In the genomic region with DNA sequence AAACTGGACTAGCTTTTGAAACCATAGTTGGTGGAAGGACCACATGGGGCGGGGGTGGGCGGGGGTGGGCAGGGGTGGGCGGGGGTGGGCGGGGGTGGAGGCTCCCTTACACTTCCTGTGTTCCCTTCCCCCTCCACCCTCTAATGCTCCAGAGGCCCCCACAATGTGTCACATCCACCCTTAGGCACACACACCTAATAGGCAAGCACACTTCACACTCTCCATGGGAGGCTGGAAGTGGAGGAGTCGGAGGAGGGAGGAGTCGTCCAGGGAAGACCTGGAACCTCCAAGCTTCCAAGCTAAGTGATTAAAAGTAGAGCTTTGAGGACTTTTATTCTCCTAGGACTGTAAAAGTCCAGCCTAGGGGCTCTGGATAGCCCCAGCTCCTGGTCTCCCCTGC, we compare ENCODE assay signal across 22 mouse cellular contexts. TPM values are rescaled to one million over a fixed set of nuclear protein-coding genes. Genes with fewer than 3 reads are reported as not detected.
DNase-seq lines count a peak whose midpoint lies in the region; ATAC-seq lines count a peak whose summit lies in the region.
"Had no signal": no experiment of that assay in that cellular context is flagged by ENCODE, and none has a peak within 500 bp of the region (broad histone marks: within the 10 kb centered on the region; RNA-seq: fewer than 3 reads in every experiment).

No protein-coding gene starts in this region.

- H3K9me3 ChIP-seq in forebrain, embryonic 13.5 days (replicated peaks), result no peaks in the 10 kb centered on the region
- H3K9me3 ChIP-seq in forebrain, embryonic 16.5 days (ENCODE audit: control insufficient read depth, low read length), result no peaks in the 10 kb centered on the region
- H3K9me3 ChIP-seq in midbrain, embryonic 10.5 days (replicated peaks), result no peaks in the 10 kb centered on the region
- H3K9me3 ChIP-seq in midbrain, embryonic 14.5 days (ENCODE audit: control insufficient read depth, low read length), result no peaks in the 10 kb centered on the region
- H3K9me3 ChIP-seq in embryonic facial prominence, embryonic 12.5 days, result no peaks in the 10 kb centered on the region
- H3K9me3 ChIP-seq in neural tube, embryonic 13.5 days, result no peaks in the 10 kb centered on the region
- H3K9me3 ChIP-seq: heart, embryonic 12.5 days had no signal

- no peaks in the 10 kb centered on the region for H3K27me3 ChIP-seq in forebrain, embryonic 13.5 days
- no peaks in the 10 kb centered on the region for H3K27me3 ChIP-seq in forebrain, embryonic 16.5 days (replicated peaks; ENCODE audit: control insufficient read depth, insufficient read depth, low read length)
- no peaks in the 10 kb centered on the region for H3K27me3 ChIP-seq in midbrain, embryonic 10.5 days (ENCODE audit: low read depth, poor library complexity, severe bottlenecking)
- H3K27me3 ChIP-seq in midbrain, embryonic 14.5 days (ENCODE audit: control insufficient read depth, insufficient read depth, low read length), result no peaks in the 10 kb centered on the region
- H3K27me3 ChIP-seq in embryonic facial prominence, embryonic 12.5 days, result no peaks in the 10 kb centered on the region
- H3K27me3 ChIP-seq in neural tube, embryonic 13.5 days, result no peaks in the 10 kb centered on the region

- H3K27ac ChIP-seq in forebrain, embryonic 13.5 days, result peak overlapping the region; percentile 46; the same call in 1 of the 2 replicates
- H3K27ac ChIP-seq in forebrain, embryonic 16.5 days (ENCODE audit: low read length), result no peak overlapping the region
- peak overlapping the region; percentile 86 for H3K27ac ChIP-seq in midbrain, embryonic 10.5 days (replicated peaks)
- H3K27ac ChIP-seq in midbrain, embryonic 14.5 days (replicated peaks; ENCODE audit: low read depth, low read length), result no peak overlapping the region; the same call in 1 of the 2 replicates
- H3K27ac ChIP-seq in embryonic facial prominence, embryonic 12.5 days, result 0 out of 2 replicates have a peak overlapping the region, but pooled peaks have one; percentile 41
- peak overlapping the region; percentile 64 for H3K27ac ChIP-seq in neural tube, embryonic 13.5 days (replicated peaks)

- no peak overlapping the region for H3K9ac ChIP-seq in forebrain, embryonic 13.5 days
- no peak overlapping the region for H3K9ac ChIP-seq in forebrain, embryonic 16.5 days (replicated peaks; ENCODE audit: low read depth, low read length)
- H3K9ac ChIP-seq in midbrain, embryonic 14.5 days (replicated peaks; ENCODE audit: low read length), result no peak overlapping the region
- no peak overlapping the region for H3K9ac ChIP-seq in embryonic facial prominence, embryonic 12.5 days
- H3K9ac ChIP-seq in neural tube, embryonic 13.5 days, result no peak overlapping the region
- H3K9ac ChIP-seq: heart, embryonic 12.5 days; liver, postnatal 0 days had no signal

- H3K4me2 ChIP-seq in forebrain, embryonic 13.5 days, result no peak overlapping the region
- H3K4me2 ChIP-seq in forebrain, embryonic 16.5 days (ENCODE audit: low read length), result no peak overlapping the region
- H3K4me2 ChIP-seq in midbrain, embryonic 14.5 days (ENCODE audit: low read length), result no peak overlapping the region
- no peak overlapping the region for H3K4me2 ChIP-seq in embryonic facial prominence, embryonic 12.5 days (replicated peaks)
- H3K4me2 ChIP-seq in neural tube, embryonic 13.5 days, result no peak overlapping the region
- H3K4me2 ChIP-seq: heart, embryonic 12.5 days had no signal

- H3K36me3 ChIP-seq in forebrain, embryonic 13.5 days (ENCODE audit: poor library complexity, severe bottlenecking), result peaks cover 16% of the 10 kb centered on the region; the same call in 1 of the 2 replicates
- H3K36me3 ChIP-seq in forebrain, embryonic 16.5 days (ENCODE audit: control insufficient read depth, insufficient read depth), result no peaks in the 10 kb centered on the region
- peaks cover 84% of the 10 kb centered on the region for H3K36me3 ChIP-seq in midbrain, embryonic 10.5 days
- H3K36me3 ChIP-seq in midbrain, embryonic 14.5 days (ENCODE audit: control insufficient read depth, insufficient read depth, low read length), result 0 out of 2 replicates have a peak, but pooled peaks cover 8% of the 10 kb centered on the region
- H3K36me3 ChIP-seq in embryonic facial prominence, embryonic 12.5 days, result no peaks in the 10 kb centered on the region
- no peaks in the 10 kb centered on the region for H3K36me3 ChIP-seq in neural tube, embryonic 13.5 days
- H3K36me3 ChIP-seq: heart, embryonic 12.5 days had no signal

- H3K4me1 ChIP-seq in forebrain, embryonic 13.5 days, result peaks cover 30% of the 10 kb centered on the region
- H3K4me1 ChIP-seq in forebrain, embryonic 16.5 days (replicated peaks; ENCODE audit: control insufficient read depth, insufficient read depth, low read length), result peaks cover 4% of the 10 kb centered on the region; the same call in 1 of the 2 replicates
- peaks cover 83% of the 10 kb centered on the region for H3K4me1 ChIP-seq in midbrain, embryonic 10.5 days
- peaks cover 9% of the 10 kb centered on the region; the same call in 1 of the 2 replicates for H3K4me1 ChIP-seq in midbrain, embryonic 14.5 days (ENCODE audit: control insufficient read depth, insufficient read depth, low read length)
- peaks cover 32% of the 10 kb centered on the region for H3K4me1 ChIP-seq in embryonic facial prominence, embryonic 12.5 days
- peaks cover 64% of the 10 kb centered on the region for H3K4me1 ChIP-seq in neural tube, embryonic 13.5 days (replicated peaks)
- H3K4me1 ChIP-seq: heart, embryonic 12.5 days; megakaryocyte, embryonic 14.5 days had no signal

- DNase-seq in midbrain, embryonic 10.5 days (ENCODE audit: low spot score), result no peak
- no peak for DNase-seq in midbrain, embryonic 14.5 days
- no peak for DNase-seq in kidney, postnatal 10 days
- DNase-seq: adrenal gland, postnatal 36 days; B cell, adult 2 months; cerebellum, adult 11-12 months; cerebellum, postnatal 25 days; heart, adult 11 months; heart, postnatal 14 days; kidney, adult 9 months; liver, postnatal 0 days; lung, postnatal 14 days had no signal

- no peak overlapping the region for H3K4me3 ChIP-seq in forebrain, embryonic 13.5 days
- no peak overlapping the region for H3K4me3 ChIP-seq in forebrain, embryonic 16.5 days (replicated peaks; ENCODE audit: low read length)
- peak overlapping the region; percentile 33; the same call in 1 of the 2 replicates for H3K4me3 ChIP-seq in midbrain, embryonic 10.5 days
- no peak overlapping the region for H3K4me3 ChIP-seq in midbrain, embryonic 14.5 days (replicated peaks; ENCODE audit: low read depth, low read length)
- H3K4me3 ChIP-seq in embryonic facial prominence, embryonic 12.5 days, result no peak overlapping the region
- H3K4me3 ChIP-seq in neural tube, embryonic 13.5 days, result no peak overlapping the region
- H3K4me3 ChIP-seq: heart, embryonic 12.5 days; megakaryocyte, embryonic 14.5 days; myocyte had no signal

- 66% methylated on average over 6 of the region's 6 CpGs for WGBS in forebrain, embryonic 13.5 days
- 59% methylated on average over 5 of the region's 6 CpGs for WGBS in forebrain, embryonic 16.5 days
- WGBS in midbrain, embryonic 10.5 days, result 58% methylated on average over 6 of the region's 6 CpGs
- WGBS in midbrain, embryonic 14.5 days, result 46% methylated on average over 6 of the region's 6 CpGs
- WGBS in embryonic facial prominence, embryonic 12.5 days, result 48% methylated on average over 6 of the region's 6 CpGs
- WGBS in neural tube, embryonic 13.5 days, result 24% methylated on average over 3 of the region's 6 CpGs

- ATAC-seq in forebrain, embryonic 13.5 days, result no peak
- no peak for ATAC-seq in forebrain, embryonic 16.5 days
- no peak for ATAC-seq in midbrain, embryonic 14.5 days (ENCODE audit: low FRiP score, low TSS enrichment)
- ATAC-seq in embryonic facial prominence, embryonic 12.5 days (ENCODE audit: insufficient number of reproducible peaks, insufficient read depth, low FRiP score, low TSS enrichment), result no peak
- ATAC-seq in neural tube, embryonic 13.5 days (ENCODE audit: low read depth), result no peak
- ATAC-seq: inflammation-experienced regulatory T-cells, adult 6 months; liver, postnatal 0 days had no signal

RNA-seq across cellular contexts. Expression of gene Parp16, which starts 26.6 kb away (rescaled TPM):
- 5.1 and 6.1 TPM in 2 replicates for polyA plus RNA-seq in forebrain, embryonic 13.5 days (2015; fragmentation: Nextera tagmentation; extraction: Ambion mirVana)
- polyA plus RNA-seq in forebrain, embryonic 16.5 days (2015; fragmentation: Nextera tagmentation; extraction: Ambion mirVana), result 5.4 and 6.6 TPM in 2 replicates
- 7.2 and 7.9 TPM in 2 replicates for polyA plus RNA-seq in midbrain, embryonic 10.5 days (2016; fragmentation: Nextera tagmentation; extraction: Ambion mirVana)
- 5.2 and 6.5 TPM in 2 replicates for polyA plus RNA-seq in midbrain, embryonic 14.5 days (2014; fragmentation: Nextera tagmentation; extraction: Ambion mirVana)
- polyA plus RNA-seq in embryonic facial prominence, embryonic 12.5 days (2016; fragmentation: Nextera tagmentation; extraction: Ambion mirVana), result 7.1 and 7.2 TPM in 2 replicates
- polyA plus RNA-seq in neural tube, embryonic 13.5 days (2015; fragmentation: Nextera tagmentation; extraction: Ambion mirVana), result 5.4 and 6.8 TPM in 2 replicates

RNA-seq across cellular contexts. Expression of gene Igdcc3, which starts 27.5 kb away (rescaled TPM):
- polyA plus RNA-seq in forebrain, embryonic 13.5 days (2015; fragmentation: Nextera tagmentation; extraction: Ambion mirVana), result 13.2 and 16.0 TPM in 2 replicates
- polyA plus RNA-seq in forebrain, embryonic 16.5 days (2015; fragmentation: Nextera tagmentation; extraction: Ambion mirVana), result 8.3 and 8.5 TPM in 2 replicates
- 334 and 450 TPM in 2 replicates for polyA plus RNA-seq in midbrain, embryonic 10.5 days (2016; fragmentation: Nextera tagmentation; extraction: Ambion mirVana)
- 10.7 and 14.1 TPM in 2 replicates for polyA plus RNA-seq in midbrain, embryonic 14.5 days (2014; fragmentation: Nextera tagmentation; extraction: Ambion mirVana)
- polyA plus RNA-seq in embryonic facial prominence, embryonic 12.5 days (2016; fragmentation: Nextera tagmentation; extraction: Ambion mirVana), result 7.5 and 9.3 TPM in 2 replicates
- polyA plus RNA-seq in neural tube, embryonic 13.5 days (2015; fragmentation: Nextera tagmentation; extraction: Ambion mirVana), result 12.3 and 12.9 TPM in 2 replicates
- polyA plus RNA-seq: inflammation-experienced regulatory T-cells, adult 6 months; liver, adult 2 months; liver, postnatal 0 days; myocyte; small intestine, adult 2 months had no signal

Comparison
In these comparisons a context has a peak if more than half of its experiments do, and no peak if none do; other contexts are left out.
1. H3K27ac ChIP-seq: peak in forebrain, embryonic 13.5 days (single experiment), midbrain, embryonic 10.5 days (single experiment), embryonic facial prominence, embryonic 12.5 days (single experiment) and neural tube, embryonic 13.5 days (single experiment); none in forebrain, embryonic 16.5 days (single experiment) and midbrain, embryonic 14.5 days (single experiment).
2. RNA of gene Igdcc3, which starts 27.5 kb away (polyA plus RNA-seq): 334 to 450 TPM in midbrain, embryonic 10.5 days; 10.7 to 14.1 TPM in midbrain, embryonic 14.5 days, 13.2 to 16.0 TPM in forebrain, embryonic 13.5 days, 12.3 to 12.9 TPM in neural tube, embryonic 13.5 days, 8.3 to 8.5 TPM in forebrain, embryonic 16.5 days and 7.5 to 9.3 TPM in embryonic facial prominence, embryonic 12.5 days; every median in the first group is over 10 times any median in the second.